Mouse (Mus musculus): ENCODE measurements at regions not wholly inside any gene's neighbourhood (a gene's known extent, or its start where the extent isn't known, plus 50 kb on each side); places are given as distances from the start of the nearest gene placed in this dataset.

- H3K79me2 ChIP-seq (ENCODE audit: control insufficient read depth, insufficient read depth, low read length): no peaks in the 10 kb centered on the region
- 86% methylated on average over 2 of the region's 2 CpGs for WGBS
- H3K9ac ChIP-seq (ENCODE audit: low read depth, low read length): no peak overlapping the region
- H3K36me3 ChIP-seq (ENCODE audit: control insufficient read depth, insufficient read depth, low read length): no peaks in the 10 kb centered on the region
- no peak for DNase-seq (ENCODE audit: extremely low read depth, low read depth, low spot score)
- no peaks in the 10 kb centered on the region for H3K27me3 ChIP-seq (ENCODE audit: control insufficient read depth, insufficient read depth, low read length)
- TF ChIP-seq POLR2A (IDR thresholded peaks at IDR 0.05; ENCODE audit: extremely low read depth, insufficient read depth, low read length): no peak
- TF ChIP-seq CTCF (IDR thresholded peaks at IDR 0.05; ENCODE audit: low read depth, low read length): no peak
- H3K27ac ChIP-seq (replicated peaks; ENCODE audit: insufficient read depth, low read depth, low read length): no peak overlapping the region
- H3K4me1 ChIP-seq (ENCODE audit: control insufficient read depth, insufficient read depth, low read length): no peaks in the 10 kb centered on the region
- H3K4me3 ChIP-seq (ENCODE audit: insufficient read depth, low read depth, low read length): no peak overlapping the region
Measured at GRCm38 (mm10) chr2:159062266-159062665, 267.7 kb downstream of the Dhx35 start.

DNA sequence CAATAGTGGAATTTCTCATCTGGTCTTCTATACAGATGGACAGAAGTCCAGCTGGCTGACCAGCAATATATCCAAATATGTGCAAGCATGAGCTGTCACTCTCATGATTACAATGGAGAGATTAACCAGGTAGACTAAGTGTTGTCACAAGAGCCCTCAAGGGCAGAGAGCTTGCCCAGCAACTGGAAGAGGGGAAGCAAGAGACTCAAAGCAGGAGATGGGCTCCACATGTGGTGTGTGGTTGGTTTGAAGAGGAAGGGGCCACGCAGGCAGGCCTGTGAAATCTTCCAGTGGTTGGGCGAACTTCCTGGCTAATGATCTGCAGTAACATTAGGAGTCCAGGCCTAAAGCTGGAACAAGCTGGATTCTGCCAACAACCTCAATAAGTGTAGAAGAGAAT, 268.1 kb downstream of the Dhx35 start:
- H3K27me3 ChIP-seq (ENCODE audit: control insufficient read depth, insufficient read depth, low read length): no peaks in the 10 kb centered on the region
- no peaks in the 10 kb centered on the region for H3K4me1 ChIP-seq (ENCODE audit: control insufficient read depth, insufficient read depth, low read length)
- H3K4me3 ChIP-seq (ENCODE audit: insufficient read depth, low read depth, low read length): no peak overlapping the region
- no peak overlapping the region for H3K9ac ChIP-seq (ENCODE audit: low read depth, low read length)
- no peak for DNase-seq (ENCODE audit: extremely low read depth, low read depth, low spot score)
- 81% methylated on average over 2 of the region's 2 CpGs for WGBS
- no peak overlapping the region for H3K27ac ChIP-seq (replicated peaks; ENCODE audit: insufficient read depth, low read depth, low read length)
- H3K36me3 ChIP-seq (ENCODE audit: control insufficient read depth, insufficient read depth, low read length): no peaks in the 10 kb centered on the region
- no peak for TF ChIP-seq CTCF (IDR thresholded peaks at IDR 0.05; ENCODE audit: low read depth, low read length)
- TF ChIP-seq POLR2A (IDR thresholded peaks at IDR 0.05; ENCODE audit: extremely low read depth, insufficient read depth, low read length): no peak
- no peaks in the 10 kb centered on the region for H3K79me2 ChIP-seq (ENCODE audit: control insufficient read depth, insufficient read depth, low read length)

DNA sequence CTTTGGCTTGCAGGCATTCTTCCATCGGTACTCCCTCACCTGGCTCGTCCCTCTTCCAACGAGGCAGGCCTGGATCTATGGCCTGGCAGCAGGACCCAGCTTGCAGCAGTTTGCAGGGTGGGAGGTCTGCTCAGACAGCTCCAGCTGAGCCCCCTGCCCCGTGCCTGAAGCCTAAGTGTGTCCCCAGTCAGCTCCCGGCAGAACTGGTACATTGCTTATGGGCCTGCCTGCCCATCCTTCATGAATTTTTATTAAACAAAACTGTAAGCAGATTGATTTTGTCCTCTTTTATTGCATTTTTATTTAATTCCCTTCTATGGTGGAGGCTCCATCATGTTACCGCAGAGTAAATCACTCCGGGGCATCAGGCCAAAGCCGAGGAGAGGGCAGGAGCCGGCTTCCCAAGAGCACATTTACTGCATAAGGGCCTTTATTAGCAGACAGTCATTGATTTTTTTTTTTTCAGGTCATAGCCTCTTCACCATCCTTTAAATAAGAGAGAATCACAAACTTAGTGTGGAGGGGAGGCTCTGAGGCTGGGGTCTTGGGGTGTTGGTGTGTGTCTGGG, 269.9 kb downstream of the Dhx35 start:
- H3K79me2 ChIP-seq (ENCODE audit: control insufficient read depth, insufficient read depth, low read length): no peaks in the 10 kb centered on the region
- DNase-seq (ENCODE audit: extremely low read depth, low read depth, low spot score): no peak
- no peak overlapping the region for H3K27ac ChIP-seq (replicated peaks; ENCODE audit: insufficient read depth, low read depth, low read length)
- TF ChIP-seq CTCF (IDR thresholded peaks at IDR 0.05; ENCODE audit: low read depth, low read length) (no peak), POLR2A (IDR thresholded peaks at IDR 0.05; ENCODE audit: extremely low read depth, insufficient read depth, low read length) (no peak)
- H3K4me1 ChIP-seq (ENCODE audit: control insufficient read depth, insufficient read depth, low read length): no peaks in the 10 kb centered on the region
- H3K9ac ChIP-seq (ENCODE audit: low read depth, low read length): no peak overlapping the region
- H3K36me3 ChIP-seq (ENCODE audit: control insufficient read depth, insufficient read depth, low read length): no peaks in the 10 kb centered on the region
- H3K4me3 ChIP-seq (ENCODE audit: insufficient read depth, low read depth, low read length): no peak overlapping the region
- WGBS: 87% methylated on average over 9 of the region's 9 CpGs
- no peaks in the 10 kb centered on the region for H3K27me3 ChIP-seq (ENCODE audit: control insufficient read depth, insufficient read depth, low read length)

DNA sequence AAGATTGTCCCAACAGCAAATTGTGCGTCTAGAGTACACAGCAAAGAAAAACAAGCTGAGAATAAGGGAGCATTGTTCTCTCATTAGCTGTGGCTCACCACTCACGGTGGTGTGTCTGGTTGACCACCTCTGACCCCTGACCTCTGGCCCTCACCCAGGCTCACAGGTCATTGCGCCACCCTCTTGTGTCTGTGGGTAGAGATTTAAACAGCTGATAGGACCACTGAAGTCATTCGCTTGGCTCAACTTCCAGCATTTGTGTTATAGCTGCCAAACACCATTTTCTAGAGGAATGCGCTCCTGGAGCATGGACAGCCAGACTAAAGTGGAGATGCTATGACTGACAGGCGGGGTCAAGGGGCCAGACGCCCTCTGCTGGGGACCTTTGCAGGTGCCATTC, 272.9 kb downstream of the Dhx35 start:
- H3K4me3 ChIP-seq (ENCODE audit: insufficient read depth, low read depth, low read length): no peak overlapping the region
- H3K27me3 ChIP-seq (ENCODE audit: control insufficient read depth, insufficient read depth, low read length): no peaks in the 10 kb centered on the region
- no peak for DNase-seq (ENCODE audit: extremely low read depth, low read depth, low spot score)
- H3K4me1 ChIP-seq (ENCODE audit: control insufficient read depth, insufficient read depth, low read length): no peaks in the 10 kb centered on the region
- H3K9ac ChIP-seq (ENCODE audit: low read depth, low read length): no peak overlapping the region
- H3K79me2 ChIP-seq (ENCODE audit: control insufficient read depth, insufficient read depth, low read length): no peaks in the 10 kb centered on the region
- TF ChIP-seq POLR2A (IDR thresholded peaks at IDR 0.05; ENCODE audit: extremely low read depth, insufficient read depth, low read length) (no peak), CTCF (IDR thresholded peaks at IDR 0.05; ENCODE audit: low read depth, low read length) (peak; percentile 12; the same call in 1 of the 2 replicates)
- no peaks in the 10 kb centered on the region for H3K36me3 ChIP-seq (ENCODE audit: control insufficient read depth, insufficient read depth, low read length)
- 50% methylated on average over 7 of the region's 7 CpGs for WGBS
- H3K27ac ChIP-seq (replicated peaks; ENCODE audit: insufficient read depth, low read depth, low read length): no peak overlapping the region

DNA sequence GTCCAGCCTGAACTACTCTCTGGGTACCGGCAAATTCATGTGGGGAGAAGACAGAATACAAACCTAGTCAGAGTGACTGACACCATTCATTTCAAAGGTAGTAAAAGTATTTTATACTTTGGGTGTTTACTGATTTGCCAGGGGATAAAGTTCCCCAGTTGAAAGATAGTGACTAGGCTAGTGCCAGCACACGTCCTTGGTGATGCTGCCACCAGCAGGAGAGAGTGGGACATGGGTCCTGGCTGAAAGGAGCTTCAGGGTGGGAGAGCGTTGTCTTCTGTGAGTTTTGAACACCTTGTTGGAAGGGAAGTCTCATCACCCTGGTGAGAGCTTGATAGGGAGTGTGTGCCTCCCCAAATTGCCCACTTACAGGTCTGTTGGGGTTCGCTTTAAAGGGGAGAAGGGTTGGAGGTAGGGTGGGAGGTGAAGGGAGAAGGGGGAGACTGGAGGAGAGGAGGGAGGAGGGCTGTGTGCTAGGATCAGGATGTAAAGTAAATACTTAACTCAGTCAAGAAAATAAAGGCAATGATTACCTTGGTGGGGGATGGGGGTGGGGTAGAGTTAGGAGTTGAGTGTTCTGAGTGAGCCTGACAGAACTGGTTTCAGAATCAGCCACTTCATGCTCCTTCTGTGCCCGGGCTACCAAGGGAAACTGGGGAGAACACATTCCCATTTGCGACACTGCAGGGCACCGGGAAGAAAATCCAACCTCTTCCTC, 273.9 kb downstream of the Dhx35 start:
- Histone ChIP-seq H3K27ac (replicated peaks; ENCODE audit: insufficient read depth, low read depth, low read length) (no peak overlapping the region), H3K4me3 (ENCODE audit: insufficient read depth, low read depth, low read length) (no peak overlapping the region), H3K4me1 (ENCODE audit: control insufficient read depth, insufficient read depth, low read length) (no peaks in the 10 kb centered on the region), H3K27me3 (ENCODE audit: control insufficient read depth, insufficient read depth, low read length) (peaks cover 4% of the 10 kb centered on the region; the same call in 1 of the 2 replicates), H3K79me2 (ENCODE audit: control insufficient read depth, insufficient read depth, low read length) (no peaks in the 10 kb centered on the region), H3K9ac (ENCODE audit: low read depth, low read length) (no peak overlapping the region), H3K36me3 (ENCODE audit: control insufficient read depth, insufficient read depth, low read length) (no peaks in the 10 kb centered on the region)
- no peak for DNase-seq (ENCODE audit: extremely low read depth, low read depth, low spot score)
- TF ChIP-seq POLR2A (IDR thresholded peaks at IDR 0.05; ENCODE audit: extremely low read depth, insufficient read depth, low read length): no peak
- TF ChIP-seq CTCF (IDR thresholded peaks at IDR 0.05; ENCODE audit: low read depth, low read length): no peak
- 49% methylated on average over 7 of the region's 7 CpGs for WGBS

GRCm38 (mm10) chr2:159069180-159069579, 274.6 kb downstream of the Dhx35 start:
- Histone ChIP-seq H3K9ac (ENCODE audit: low read depth, low read length) (no peak overlapping the region), H3K4me1 (ENCODE audit: control insufficient read depth, insufficient read depth, low read length) (no peaks in the 10 kb centered on the region), H3K79me2 (ENCODE audit: control insufficient read depth, insufficient read depth, low read length) (no peaks in the 10 kb centered on the region), H3K27me3 (ENCODE audit: control insufficient read depth, insufficient read depth, low read length) (peaks cover 4% of the 10 kb centered on the region; the same call in 1 of the 2 replicates), H3K4me3 (ENCODE audit: insufficient read depth, low read depth, low read length) (no peak overlapping the region), H3K36me3 (ENCODE audit: control insufficient read depth, insufficient read depth, low read length) (no peaks in the 10 kb centered on the region), H3K27ac (replicated peaks; ENCODE audit: insufficient read depth, low read depth, low read length) (no peak overlapping the region)
- TF ChIP-seq CTCF (IDR thresholded peaks at IDR 0.05; ENCODE audit: low read depth, low read length) (no peak), POLR2A (IDR thresholded peaks at IDR 0.05; ENCODE audit: extremely low read depth, insufficient read depth, low read length) (no peak)
- 39% methylated on average over 6 of the region's 6 CpGs for WGBS
- DNase-seq (ENCODE audit: extremely low read depth, low read depth, low spot score): no peak
